Mouse (Mus musculus) adrenal gland, adult 18-20 months (tissue): ENCODE measurements at regions not wholly inside any gene's neighbourhood (a gene's known extent, or its start where the extent isn't known, plus 50 kb on each side); places are given as distances from the start of the nearest gene placed in this dataset.
A peak's percentile ranks its signal among the peaks of the same experiment; 100 is the strongest.

ENCODE experiments used
- DNase-seq, 2 experiments: peaks; one replicate each; pipeline ENCODE4 v3.0.0; 2021 to 2022; ENCODE audit warnings: low spot score in 2 of 2

- DNase-seq, result no peak
Observed at GRCm38 (mm10) chr10:71748557-71749493, 401.3 kb downstream of the Ipmk start.

GRCm38 (mm10) chr10:71753255-71753654, 405.7 kb downstream of the Ipmk start:
- no peak for DNase-seq

- DNase-seq, result no peak
Observed at GRCm38 (mm10) chr10:71754799-71755198, 407.2 kb downstream of the Ipmk start.

- DNase-seq, result no peak
Observed at GRCm38 (mm10) chr10:71778903-71779302, 431.3 kb downstream of the Ipmk start.

- no peak for DNase-seq
Observed at GRCm38 (mm10) chr10:71789241-71789640, 441.7 kb downstream of the Ipmk start.

GRCm38 (mm10) chr10:71789936-71790335, 442.4 kb downstream of the Ipmk start:
- no peak for DNase-seq

- no peak for DNase-seq
Observed at GRCm38 (mm10) chr10:71798638-71799037, 451.1 kb downstream of the Ipmk start.

GRCm38 (mm10) chr10:71802457-71802856, 454.9 kb downstream of the Ipmk start:
- DNase-seq, result no peak

- no peak for DNase-seq
Observed at GRCm38 (mm10) chr10:71832633-71833032, 485.1 kb downstream of the Ipmk start.

GRCm38 (mm10) chr10:71835018-71835417, 487.5 kb downstream of the Ipmk start:
- no peak for DNase-seq

- DNase-seq, result no peak
Observed at GRCm38 (mm10) chr10:71857089-71857488, 509.5 kb downstream of the Ipmk start.

- peak; percentile 14 to 22 for DNase-seq
Observed at GRCm38 (mm10) chr10:71857518-71857973, 510.0 kb downstream of the Ipmk start.

GRCm38 (mm10) chr10:71893726-71894125, 546.2 kb downstream of the Ipmk start:
- no peak for DNase-seq

GRCm38 (mm10) chr10:71905029-71905428, 557.5 kb downstream of the Ipmk start:
- DNase-seq, result no peak
